Mouse (Mus musculus) bone marrow, adult 2 months (tissue): ENCODE measurements around the gene Kirrel3.

Experiments
- CTCF ChIP-seq: fragments of 200-500 bp; IDR thresholded peaks from 2 replicates; pipeline ENCODE4 v1.5.1; 2011; ENCODE audit warnings: low read length, control low read depth; ENCODE audit not compliant: control insufficient read depth, insufficient read depth
- POLR2A ChIP-seq: fragments of 200-500 bp; IDR thresholded peaks from 2 replicates; pipeline ENCODE4 v1.6.1; 2011; ENCODE audit warnings: low read depth, mild to moderate bottlenecking, control low read depth, low read length, borderline replicate concordance; ENCODE audit not compliant: control insufficient read depth

DNA sequence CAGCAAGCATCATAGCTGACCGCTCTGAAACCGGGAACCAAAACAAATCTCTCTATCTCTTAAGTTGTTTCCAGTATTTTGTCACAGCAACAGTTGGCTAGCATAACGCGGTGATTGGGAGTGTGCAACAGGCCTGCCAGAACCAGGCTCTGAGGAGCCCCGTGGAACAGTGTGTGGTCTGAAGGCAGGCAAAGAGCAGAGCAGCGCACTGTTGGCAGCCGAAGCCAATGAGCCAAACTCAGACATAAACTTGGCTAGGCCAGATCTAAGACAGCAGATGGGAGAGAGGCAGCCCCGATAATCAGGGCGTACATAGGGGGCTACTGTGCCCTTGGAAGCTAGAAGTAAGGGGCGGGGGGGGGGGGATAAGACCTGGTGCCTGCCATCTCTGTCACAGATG is 372.4 kb downstream of the Kirrel3 start:
- TF ChIP-seq POLR2A (no peak), CTCF (no peak)
